Mouse (Mus musculus): ENCODE results near the gene Atxn7l3. TPM values are rescaled to one million over a fixed set of nuclear protein-coding genes. Genes with fewer than 3 reads are reported as not detected.
A peak's percentile ranks its signal among the peaks of the same experiment; 100 is the strongest.

Atxn7l3 gene
- 7.3 and 7.5 TPM in 2 replicates for polyA plus RNA-seq (2016; fragmentation: Nextera tagmentation; extraction: Ambion mirVana)

DNA sequence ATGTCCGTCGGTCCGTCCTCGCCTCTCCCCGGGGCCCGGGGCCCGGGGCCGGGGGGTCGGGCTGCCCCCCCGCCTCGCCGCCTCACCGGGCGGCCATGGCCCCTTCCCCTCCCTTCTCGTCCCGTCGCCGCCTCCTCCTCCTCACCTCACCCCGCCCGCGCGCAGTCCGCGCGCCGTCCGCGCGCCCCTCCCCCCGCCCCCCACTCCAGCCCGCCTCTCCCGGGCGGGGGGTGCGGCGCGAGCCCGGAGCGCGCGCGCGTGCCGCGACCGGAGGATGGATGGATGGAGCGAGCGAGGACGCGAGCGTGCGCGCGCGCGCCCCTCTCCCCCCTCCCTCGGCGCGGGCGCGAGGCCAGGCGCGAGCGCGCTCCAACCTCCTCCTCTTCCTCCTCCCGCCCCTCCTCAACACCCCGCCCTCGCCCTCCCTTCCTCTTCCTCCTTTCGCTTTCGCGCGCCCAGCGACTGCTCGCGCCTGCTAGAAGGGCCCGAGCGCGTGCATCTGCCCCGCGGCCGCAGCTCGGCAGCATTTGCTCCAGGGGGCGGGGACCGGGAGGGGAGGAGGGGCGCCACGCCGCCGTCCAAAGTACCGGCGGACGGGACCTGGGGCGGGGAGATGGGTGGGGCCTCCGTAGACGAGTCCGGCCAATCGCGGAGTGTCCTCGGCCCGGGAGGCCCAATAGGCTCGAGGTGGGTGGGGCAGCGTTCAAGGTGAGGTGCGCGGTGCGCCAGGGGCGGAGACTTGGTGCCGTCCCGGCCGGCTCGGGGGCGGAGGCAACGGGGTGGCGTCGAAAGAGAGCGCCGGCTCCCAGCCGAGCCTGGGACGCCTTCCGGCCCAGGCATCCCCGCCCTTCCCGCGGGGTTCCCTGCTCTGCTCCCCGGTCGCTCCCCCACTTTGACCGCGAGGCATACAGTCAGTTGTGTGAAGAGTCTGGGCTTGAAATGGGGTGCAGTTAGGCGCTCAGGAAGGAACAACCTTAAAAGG lies at the start of gene Atxn7l3:
Atxn7l3 (minus strand) TSS at position 141 of the 982 bp plus-strand sequence.
- H3K36me3 ChIP-seq, result peaks cover 31% of the 10 kb centered on the region
- peak within 1 kb of the TSS; percentile 98 for H3K27ac ChIP-seq
- WGBS (ENCODE audit: insufficient replicate concordance), result under 1% methylated on average over 85 of the region's 125 CpGs
- peaks cover 43% of the 10 kb centered on the region for H3K4me1 ChIP-seq
- H3K9ac ChIP-seq, result peak within 1 kb of the TSS; percentile 94
- peak; percentile 92 for ATAC-seq
- no peaks in the 10 kb centered on the region for H3K9me3 ChIP-seq (replicated peaks)
- H3K4me3 ChIP-seq, result peak within 1 kb of the TSS; percentile 91
- peak within 1 kb of the TSS; percentile 98 for H3K4me2 ChIP-seq
- no peaks in the 10 kb centered on the region for H3K27me3 ChIP-seq (replicated peaks)

DNA sequence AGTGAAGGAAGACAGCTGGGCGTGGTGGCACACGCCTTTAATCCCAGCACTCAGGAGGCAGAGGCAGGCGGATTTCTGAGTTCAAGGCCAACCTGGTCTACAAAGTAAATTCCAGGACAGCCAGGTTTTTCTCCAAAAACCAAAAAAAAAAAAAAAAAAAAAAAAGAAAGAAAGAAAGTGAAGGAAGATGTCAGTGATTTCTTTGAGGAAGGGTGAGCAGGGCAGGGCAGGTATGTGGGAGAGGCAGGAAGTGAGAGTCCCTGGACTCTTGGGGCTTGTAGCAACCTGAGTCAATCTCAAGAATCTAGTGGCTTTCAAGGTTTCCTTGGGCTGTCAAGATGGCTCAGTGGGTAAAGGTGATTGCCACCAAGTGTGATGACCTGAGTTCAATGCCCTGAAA lies 48.0 kb upstream of the Atxn7l3 start:
- peaks cover 4% of the 10 kb centered on the region; the same call in 1 of the 2 replicates for H3K27me3 ChIP-seq (replicated peaks)
- no peak overlapping the region for H3K9ac ChIP-seq

GRCm38 (mm10) chr11:102342742-102343141 lies 46.3 kb upstream of the Atxn7l3 start:
- no peaks in the 10 kb centered on the region for H3K36me3 ChIP-seq
- H3K27me3 ChIP-seq (replicated peaks), result peaks cover 14% of the 10 kb centered on the region; the same call in 1 of the 2 replicates
- no peak overlapping the region for H3K27ac ChIP-seq
- H3K9ac ChIP-seq, result no peak overlapping the region
- 69% methylated on average over 12 of the region's 12 CpGs for WGBS (ENCODE audit: insufficient replicate concordance)
- H3K4me3 ChIP-seq, result no peak overlapping the region
- H3K4me1 ChIP-seq, result no peaks in the 10 kb centered on the region
- H3K4me2 ChIP-seq, result no peak overlapping the region
- no peak for ATAC-seq
- H3K9me3 ChIP-seq (replicated peaks), result peaks cover 3% of the 10 kb centered on the region; the same call in 1 of the 2 replicates

More for the DNA sequence above, 48.0 kb upstream of the Atxn7l3 start:
- no peak for ATAC-seq
- Histone ChIP-seq H3K4me3 (no peak overlapping the region), H3K27ac (no peak overlapping the region), H3K9me3 (replicated peaks) (peaks cover 3% of the 10 kb centered on the region; the same call in 1 of the 2 replicates), H3K4me1 (no peaks in the 10 kb centered on the region), H3K4me2 (no peak overlapping the region), H3K36me3 (peaks cover 9% of the 10 kb centered on the region)
- WGBS (ENCODE audit: insufficient replicate concordance), result 59% methylated on average over 3 of the region's 3 CpGs

DNA sequence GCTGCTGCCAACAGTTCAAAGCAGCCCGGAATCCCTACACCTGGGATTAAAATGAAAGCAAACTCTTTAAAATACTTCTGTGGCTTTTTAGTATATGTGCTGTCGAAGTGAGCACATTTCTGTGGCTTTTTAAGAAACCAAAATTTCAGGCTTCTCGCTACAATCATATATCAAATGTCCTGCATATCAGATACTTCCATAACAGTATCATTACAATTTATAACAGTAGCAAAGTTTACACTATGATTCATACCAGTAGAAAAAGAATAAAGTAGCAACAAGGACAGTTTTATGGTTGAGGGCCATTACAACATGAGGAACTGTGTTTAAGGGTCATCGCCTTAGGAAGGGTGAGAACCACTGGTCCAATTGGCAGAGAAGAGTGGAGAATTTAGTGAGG lies 44.7 kb upstream of the Atxn7l3 start:
- Histone ChIP-seq H3K4me1 (0 out of 2 replicates have a peak, but pooled peaks cover 1% of the 10 kb centered on the region), H3K4me3 (no peak overlapping the region), H3K27ac (no peak overlapping the region), H3K4me2 (no peak overlapping the region), H3K36me3 (no peaks in the 10 kb centered on the region), H3K9ac (no peak overlapping the region), H3K9me3 (replicated peaks) (peaks cover 3% of the 10 kb centered on the region; the same call in 1 of the 2 replicates), H3K27me3 (replicated peaks) (peaks cover 21% of the 10 kb centered on the region; the same call in 1 of the 2 replicates)
- no peak for ATAC-seq
- WGBS (ENCODE audit: insufficient replicate concordance), result 77% methylated on average over 4 of the region's 4 CpGs

GRCm38 (mm10) chr11:102339624-102340023 lies 43.2 kb upstream of the Atxn7l3 start:
- Histone ChIP-seq H3K4me1 (0 out of 2 replicates have a peak, but pooled peaks cover 4% of the 10 kb centered on the region), H3K27ac (no peak overlapping the region), H3K27me3 (replicated peaks) (peaks cover 29% of the 10 kb centered on the region; the same call in 1 of the 2 replicates), H3K4me3 (no peak overlapping the region), H3K36me3 (no peaks in the 10 kb centered on the region), H3K4me2 (no peak overlapping the region), H3K9me3 (replicated peaks) (peaks cover 3% of the 10 kb centered on the region; the same call in 1 of the 2 replicates), H3K9ac (no peak overlapping the region)
- 53% methylated on average over 4 of the region's 4 CpGs for WGBS (ENCODE audit: insufficient replicate concordance)
- no peak for ATAC-seq

- peaks cover 29% of the 10 kb centered on the region; the same call in 1 of the 2 replicates for H3K27me3 ChIP-seq (replicated peaks)
- H3K9me3 ChIP-seq (replicated peaks), result peaks cover 3% of the 10 kb centered on the region; the same call in 1 of the 2 replicates
- 0 out of 2 replicates have a peak, but pooled peaks cover 4% of the 10 kb centered on the region for H3K4me1 ChIP-seq
- H3K9ac ChIP-seq, result no peak overlapping the region
- 81% methylated on average over 11 of the region's 11 CpGs for WGBS (ENCODE audit: insufficient replicate concordance)
- no peak overlapping the region for H3K27ac ChIP-seq
- no peak for ATAC-seq
- H3K36me3 ChIP-seq, result no peaks in the 10 kb centered on the region
- H3K4me2 ChIP-seq, result no peak overlapping the region
- H3K4me3 ChIP-seq, result no peak overlapping the region
Measured at GRCm38 (mm10) chr11:102339195-102339594, 42.8 kb upstream of the Atxn7l3 start.

- Histone ChIP-seq H3K27ac (no peak overlapping the region), H3K9me3 (replicated peaks) (peaks cover 3% of the 10 kb centered on the region; the same call in 1 of the 2 replicates), H3K36me3 (no peaks in the 10 kb centered on the region), H3K4me1 (0 out of 2 replicates have a peak, but pooled peaks cover 4% of the 10 kb centered on the region), H3K27me3 (replicated peaks) (peaks cover 29% of the 10 kb centered on the region; the same call in 1 of the 2 replicates), H3K9ac (no peak overlapping the region), H3K4me3 (no peak overlapping the region), H3K4me2 (no peak overlapping the region)
- ATAC-seq, result no peak
- whole genome bisulfite sequencing (ENCODE audit: insufficient replicate concordance), result 25% methylated on average over 3 of the region's 3 CpGs
Measured at GRCm38 (mm10) chr11:102338561-102338960, 42.1 kb upstream of the Atxn7l3 start.

- Histone ChIP-seq H3K27me3 (replicated peaks) (peaks cover 29% of the 10 kb centered on the region; the same call in 1 of the 2 replicates), H3K9me3 (replicated peaks) (peaks cover 3% of the 10 kb centered on the region; the same call in 1 of the 2 replicates), H3K9ac (no peak overlapping the region), H3K36me3 (no peaks in the 10 kb centered on the region), H3K27ac (no peak overlapping the region), H3K4me1 (0 out of 2 replicates have a peak, but pooled peaks cover 4% of the 10 kb centered on the region), H3K4me3 (no peak overlapping the region), H3K4me2 (no peak overlapping the region)
- WGBS (ENCODE audit: insufficient replicate concordance), result 57% methylated on average over 1 of the region's 1 CpGs
- ATAC-seq, result no peak
Measured at GRCm38 (mm10) chr11:102337921-102338320, 41.5 kb upstream of the Atxn7l3 start.

GRCm38 (mm10) chr11:102336191-102336590 lies 39.8 kb upstream of the Atxn7l3 start:
- Histone ChIP-seq H3K9ac (no peak overlapping the region), H3K9me3 (replicated peaks) (peaks cover 3% of the 10 kb centered on the region; the same call in 1 of the 2 replicates), H3K4me1 (0 out of 2 replicates have a peak, but pooled peaks cover 4% of the 10 kb centered on the region), H3K4me3 (no peak overlapping the region), H3K36me3 (no peaks in the 10 kb centered on the region), H3K27ac (no peak overlapping the region), H3K4me2 (no peak overlapping the region), H3K27me3 (replicated peaks) (peaks cover 29% of the 10 kb centered on the region; the same call in 1 of the 2 replicates)
- no peak for ATAC-seq
- 53% methylated on average over 1 of the region's 1 CpGs for WGBS (ENCODE audit: insufficient replicate concordance)

DNA sequence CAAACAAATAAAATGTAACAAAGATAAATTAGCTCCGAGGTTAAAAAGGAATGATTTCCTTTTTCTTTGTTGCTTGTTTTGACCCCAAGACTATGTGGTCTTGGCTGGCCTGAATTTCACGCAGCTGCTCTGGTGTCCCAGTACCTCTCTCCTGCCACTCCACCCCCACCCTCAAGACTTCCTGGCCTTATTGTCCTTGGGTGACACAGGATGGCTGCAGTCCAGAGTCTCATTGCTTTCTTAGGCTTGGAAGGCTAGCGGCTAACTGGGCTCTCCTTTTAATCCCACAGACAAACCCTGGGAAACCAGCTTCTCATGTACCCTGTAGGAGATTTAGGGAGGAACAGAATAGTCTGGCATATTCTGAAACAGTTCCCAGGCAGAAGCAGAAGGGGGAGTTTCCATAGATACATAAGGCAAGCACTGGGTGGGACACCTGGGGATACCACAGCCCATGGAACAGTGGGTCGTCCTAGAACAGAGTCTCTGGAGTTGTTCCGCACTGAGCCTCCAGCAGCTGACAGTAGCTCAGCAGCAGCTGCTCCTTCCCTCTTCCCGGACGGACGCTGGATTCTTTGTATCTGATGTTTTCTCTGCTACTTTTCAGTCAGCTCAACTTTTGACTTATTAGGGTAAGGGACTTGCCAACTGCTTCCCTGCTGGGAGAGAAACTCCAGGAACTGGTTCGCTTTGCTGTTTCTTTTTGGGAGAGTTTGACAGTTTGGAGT lies 38.7 kb upstream of the Atxn7l3 start:
- H3K9me3 ChIP-seq (replicated peaks), result peaks cover 3% of the 10 kb centered on the region; the same call in 1 of the 2 replicates
- no peak overlapping the region for H3K27ac ChIP-seq
- 0 out of 2 replicates have a peak, but pooled peaks cover 4% of the 10 kb centered on the region for H3K4me1 ChIP-seq
- peaks cover 33% of the 10 kb centered on the region for H3K27me3 ChIP-seq (replicated peaks)
- WGBS (ENCODE audit: insufficient replicate concordance), result 42% methylated on average over 9 of the region's 9 CpGs
- H3K4me3 ChIP-seq, result no peak overlapping the region
- ATAC-seq, result no peak
- no peaks in the 10 kb centered on the region for H3K36me3 ChIP-seq
- no peak overlapping the region for H3K9ac ChIP-seq
- no peak overlapping the region for H3K4me2 ChIP-seq

DNA sequence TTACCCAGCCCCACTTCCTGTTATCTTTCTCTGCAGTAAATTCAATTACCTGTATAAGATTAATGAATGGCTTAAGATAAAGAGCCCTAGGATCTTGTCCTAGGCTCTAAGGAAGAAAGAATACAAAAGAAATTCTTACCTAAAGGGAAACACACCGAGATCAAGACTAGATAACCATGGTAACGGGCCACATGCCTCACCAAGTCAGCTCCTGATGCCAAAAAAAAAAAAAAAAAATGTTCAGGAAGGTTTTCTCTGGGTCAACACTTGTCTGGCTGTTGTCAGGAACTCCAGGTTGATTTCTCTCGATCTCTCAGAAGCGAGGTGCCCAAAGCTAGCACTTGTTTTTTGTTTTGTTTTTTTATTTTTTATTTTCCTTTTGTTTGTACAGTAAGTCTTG lies 37.6 kb upstream of the Atxn7l3 start:
- H3K9me3 ChIP-seq (replicated peaks), result no peaks in the 10 kb centered on the region
- WGBS (ENCODE audit: insufficient replicate concordance), result 46% methylated on average over 4 of the region's 4 CpGs
- no peak overlapping the region for H3K27ac ChIP-seq
- H3K27me3 ChIP-seq (replicated peaks), result peaks cover 24% of the 10 kb centered on the region
- no peak overlapping the region for H3K9ac ChIP-seq
- H3K4me1 ChIP-seq, result 0 out of 2 replicates have a peak, but pooled peaks cover 4% of the 10 kb centered on the region
- no peak for ATAC-seq
- no peaks in the 10 kb centered on the region for H3K36me3 ChIP-seq
- no peak overlapping the region for H3K4me2 ChIP-seq
- no peak overlapping the region for H3K4me3 ChIP-seq
